ENCODE assay signal across 8 mouse cellular contexts in the genomic region with DNA sequence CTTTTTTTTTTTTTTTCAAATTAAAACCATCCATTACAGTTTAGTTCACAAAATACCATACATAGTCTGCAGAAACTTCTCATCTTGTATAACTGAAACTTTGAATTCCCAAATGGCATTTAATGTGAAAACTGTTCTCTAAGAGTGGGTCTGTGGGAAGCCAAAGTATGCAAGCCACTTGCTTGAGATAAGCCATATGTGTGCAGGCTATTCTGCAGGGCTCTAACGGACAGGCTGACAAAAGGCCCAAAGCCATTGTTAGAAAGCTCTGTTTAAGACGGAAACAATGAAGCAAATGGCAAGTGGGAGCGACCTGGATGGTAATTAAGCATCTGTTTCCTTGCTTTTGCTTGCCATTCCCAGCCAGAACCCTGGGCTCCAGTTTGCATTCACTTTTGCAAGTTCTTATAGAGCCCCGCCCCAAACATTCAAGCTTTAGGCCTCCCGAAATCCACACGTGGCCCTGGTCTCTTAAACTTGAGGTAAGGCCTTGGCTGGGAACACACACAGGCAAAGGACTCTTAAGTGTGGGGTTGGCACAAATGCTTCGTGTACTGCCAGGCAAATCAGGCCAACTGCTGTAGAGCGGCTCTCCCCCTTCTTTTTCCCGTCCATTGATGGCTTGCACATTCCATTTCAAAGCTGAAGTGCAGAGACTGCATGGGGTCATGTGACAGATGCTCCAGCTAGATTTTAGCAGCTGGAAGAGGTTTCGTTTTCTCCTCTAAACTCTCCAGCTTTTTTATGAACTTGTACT. TPM values are rescaled to one million over a fixed set of nuclear protein-coding genes. Genes with fewer than 3 reads are reported as not detected.
DNase-seq lines count a peak whose midpoint lies in the region; ATAC-seq lines count a peak whose summit lies in the region.

No protein-coding gene starts in this region.

- H3K4me3 ChIP-seq in midbrain, embryonic 10.5 days, result no peak overlapping the region
- no peak overlapping the region for H3K4me3 ChIP-seq in midbrain, embryonic 16.5 days (ENCODE audit: low read depth, low read length)
- H3K4me3 ChIP-seq in heart, embryonic 16.5 days (ENCODE audit: low read length), result no peak overlapping the region
- H3K4me3 ChIP-seq in stomach, embryonic 14.5 days (ENCODE audit: low read depth, low read length), result no peak overlapping the region

- no peak for ATAC-seq in midbrain, embryonic 16.5 days
- ATAC-seq in heart, embryonic 16.5 days (replicated peaks; ENCODE audit: extremely low read depth, insufficient read depth, low FRiP score), result no peak
- ATAC-seq in stomach, embryonic 14.5 days (ENCODE audit: insufficient number of reproducible peaks, insufficient read depth, low FRiP score, low read depth), result no peak

- no peak overlapping the region for H3K4me2 ChIP-seq in midbrain, embryonic 16.5 days (ENCODE audit: low read length)
- H3K4me2 ChIP-seq in heart, embryonic 16.5 days (ENCODE audit: low read depth, low read length), result peak overlapping the region; percentile 38
- no peak overlapping the region for H3K4me2 ChIP-seq in stomach, embryonic 14.5 days (replicated peaks; ENCODE audit: low read depth, low read length)

- 41% methylated on average over 10 of the region's 10 CpGs for WGBS in midbrain, embryonic 10.5 days
- WGBS in midbrain, embryonic 16.5 days, result 25% methylated on average over 10 of the region's 10 CpGs
- WGBS in heart, embryonic 16.5 days, result 22% methylated on average over 10 of the region's 10 CpGs
- WGBS in stomach, embryonic 14.5 days, result 46% methylated on average over 10 of the region's 10 CpGs

- no peaks in the 10 kb centered on the region for H3K27me3 ChIP-seq in midbrain, embryonic 10.5 days (ENCODE audit: low read depth, poor library complexity, severe bottlenecking)
- H3K27me3 ChIP-seq in midbrain, embryonic 16.5 days (ENCODE audit: control insufficient read depth, insufficient read depth, low read depth, low read length), result no peaks in the 10 kb centered on the region
- no peaks in the 10 kb centered on the region for H3K27me3 ChIP-seq in heart, embryonic 16.5 days (ENCODE audit: control insufficient read depth, insufficient read depth, low read length)
- no peaks in the 10 kb centered on the region for H3K27me3 ChIP-seq in stomach, embryonic 14.5 days (ENCODE audit: control insufficient read depth, insufficient read depth, low read length)

- peaks cover 36% of the 10 kb centered on the region for H3K36me3 ChIP-seq in midbrain, embryonic 10.5 days
- no peaks in the 10 kb centered on the region for H3K36me3 ChIP-seq in midbrain, embryonic 16.5 days (ENCODE audit: control insufficient read depth, insufficient read depth, low read length)
- peaks cover 18% of the 10 kb centered on the region for H3K36me3 ChIP-seq in heart, embryonic 16.5 days (ENCODE audit: control insufficient read depth, insufficient read depth)
- H3K36me3 ChIP-seq in stomach, embryonic 14.5 days (ENCODE audit: control insufficient read depth, insufficient read depth, low read length), result peaks cover 6% of the 10 kb centered on the region

- H3K4me1 ChIP-seq in midbrain, embryonic 10.5 days, result peaks cover 47% of the 10 kb centered on the region
- peaks cover 15% of the 10 kb centered on the region for H3K4me1 ChIP-seq in midbrain, embryonic 16.5 days (ENCODE audit: control insufficient read depth, insufficient read depth, low read length)
- H3K4me1 ChIP-seq in heart, embryonic 16.5 days (ENCODE audit: control insufficient read depth, insufficient read depth, low read length), result peaks cover 57% of the 10 kb centered on the region
- peaks cover 36% of the 10 kb centered on the region for H3K4me1 ChIP-seq in stomach, embryonic 14.5 days (ENCODE audit: control insufficient read depth, insufficient read depth, low read length)

- peaks cover 11% of the 10 kb centered on the region for H3K9me3 ChIP-seq in midbrain, embryonic 10.5 days (replicated peaks)
- no peaks in the 10 kb centered on the region for H3K9me3 ChIP-seq in midbrain, embryonic 16.5 days (replicated peaks; ENCODE audit: control insufficient read depth, low read length, poor library complexity, severe bottlenecking)
- peaks cover 8% of the 10 kb centered on the region for H3K9me3 ChIP-seq in heart, embryonic 16.5 days (replicated peaks; ENCODE audit: control insufficient read depth, low read length)
- H3K9me3 ChIP-seq in stomach, embryonic 14.5 days (ENCODE audit: control insufficient read depth, low read depth, low read length), result no peaks in the 10 kb centered on the region

- no peak overlapping the region for H3K9ac ChIP-seq in midbrain, embryonic 16.5 days (ENCODE audit: low read depth, low read length)
- H3K9ac ChIP-seq in heart, embryonic 16.5 days (ENCODE audit: low read length), result 0 out of 2 replicates have a peak overlapping the region, but pooled peaks have one; percentile 5
- H3K9ac ChIP-seq in stomach, embryonic 14.5 days (replicated peaks; ENCODE audit: low read depth, low read length), result no peak overlapping the region

- intact Hi-C loops in left cerebral cortex, postnatal 10 days (cut with DNase I), result loop anchor here (10.0 kb wide), 1 partner anchor 704 kb away; no protein-coding TSS in a partner anchor

- H3K27ac ChIP-seq in midbrain, embryonic 10.5 days (replicated peaks), result peak overlapping the region; percentile 80
- H3K27ac ChIP-seq in midbrain, embryonic 16.5 days (ENCODE audit: low read length), result no peak overlapping the region
- H3K27ac ChIP-seq in heart, embryonic 16.5 days (ENCODE audit: low read length), result peak overlapping the region; percentile 77
- H3K27ac ChIP-seq in stomach, embryonic 14.5 days (ENCODE audit: low read length), result peak overlapping the region; percentile 87

- peak; percentile 31 for DNase-seq in midbrain, embryonic 10.5 days (ENCODE audit: low spot score)
- peak; percentile 58 to 74 for DNase-seq in lung, adult 18-20 months
- no peak for DNase-seq in left cerebral cortex, postnatal 10 days (ENCODE audit: extremely low spot score in 1 of 2, low spot score in 2 of 2)
- no peak for DNase-seq in adrenal gland, postnatal 10 days
- DNase-seq in urinary bladder, postnatal 25 days (ENCODE audit: low spot score), result no peak

RNA-seq across cellular contexts. Expression of a gene that starts 32.4 kb away (rescaled TPM):
- 168 and 195 TPM in 2 replicates for polyA plus RNA-seq in midbrain, embryonic 10.5 days (2016; fragmentation: Nextera tagmentation; extraction: Ambion mirVana)
- 69.2 and 74.3 TPM in 2 replicates for polyA plus RNA-seq in midbrain, embryonic 16.5 days (2015; fragmentation: Nextera tagmentation; extraction: Ambion mirVana)
- polyA plus RNA-seq in heart, embryonic 16.5 days (2015; fragmentation: Nextera tagmentation; extraction: Ambion mirVana), result 420 and 441 TPM in 2 replicates
- polyA plus RNA-seq in stomach, embryonic 14.5 days (2014; fragmentation: Nextera tagmentation; extraction: Ambion mirVana), result 519 and 542 TPM in 2 replicates
- 10 to 100 TPM; 67.0 to 71.9 TPM for total RNA-seq in left cerebral cortex, postnatal 10 days (2021)
- 100 to 1,000 TPM; 215 to 264 TPM for total RNA-seq in adrenal gland, postnatal 10 days (2021)

RNA-seq across cellular contexts. Expression of a gene that starts 51.9 kb away (rescaled TPM):
- 0.25 and 0.34 TPM in 2 replicates for polyA plus RNA-seq in midbrain, embryonic 10.5 days (2016; fragmentation: Nextera tagmentation; extraction: Ambion mirVana)
- polyA plus RNA-seq in midbrain, embryonic 16.5 days (2015; fragmentation: Nextera tagmentation; extraction: Ambion mirVana), result not detected in 2 replicates
- 10.2 and 12.1 TPM in 2 replicates for polyA plus RNA-seq in heart, embryonic 16.5 days (2015; fragmentation: Nextera tagmentation; extraction: Ambion mirVana)
- polyA plus RNA-seq in stomach, embryonic 14.5 days (2014; fragmentation: Nextera tagmentation; extraction: Ambion mirVana), result not detected in 2 replicates
- under 1 TPM in 1 of 2 experiments, not detected in 1; 0.32 TPM for total RNA-seq in left cerebral cortex, postnatal 10 days (2021)
- under 1 TPM; 0.36 to 0.39 TPM for total RNA-seq in adrenal gland, postnatal 10 days (2021)

RNA-seq across cellular contexts. Expression of a gene that starts 59.1 kb away (rescaled TPM):
- polyA plus RNA-seq in midbrain, embryonic 10.5 days (2016; fragmentation: Nextera tagmentation; extraction: Ambion mirVana), result 52.5 and 53.3 TPM in 2 replicates
- 41.5 and 41.7 TPM in 2 replicates for polyA plus RNA-seq in midbrain, embryonic 16.5 days (2015; fragmentation: Nextera tagmentation; extraction: Ambion mirVana)
- 35.7 and 36.2 TPM in 2 replicates for polyA plus RNA-seq in heart, embryonic 16.5 days (2015; fragmentation: Nextera tagmentation; extraction: Ambion mirVana)
- polyA plus RNA-seq in stomach, embryonic 14.5 days (2014; fragmentation: Nextera tagmentation; extraction: Ambion mirVana), result 61.2 and 64.2 TPM in 2 replicates
- total RNA-seq in left cerebral cortex, postnatal 10 days (2021), result 100 to 1,000 TPM; 101 to 114 TPM
- 100 to 1,000 TPM; 160 to 216 TPM for total RNA-seq in adrenal gland, postnatal 10 days (2021)

Comparison
In these comparisons a context has a peak if more than half of its experiments do, and no peak if none do; other contexts are left out.
1. DNase-seq: peak in midbrain, embryonic 10.5 days (single experiment) and lung, adult 18-20 months (2 of 2); none in left cerebral cortex, postnatal 10 days (0 of 2), adrenal gland, postnatal 10 days (single experiment) and urinary bladder, postnatal 25 days (single experiment).